Mouse (Mus musculus) T-helper 2 cell (primary cell): ENCODE measurements around the gene Pebp1.
"Not testable (repeated sequence)": the region's sequence is repeated elsewhere in the genome, so short reads cannot be mapped to it uniquely, and the experiment has no call there.

ENCODE experiments used
- in situ Hi-C: fragments of 300-600 bp; cut with MboI, MseI; formaldehyde crosslinking; loops from one replicate; pipeline ENCODE4 v1.15.1; 2025; ENCODE audit warnings: high pct_unique_total_duplicates

The Pebp1 gene

GRCm38 (mm10) chr5:117286831-117287822 is at the start of gene Pebp1:
Pebp1 (minus strand) TSS chr5:117287625.
- in situ Hi-C loops, result loop anchor here (10.0 kb wide), 1 partner anchor 162 kb away; the partner anchor contains the start of gene Taok3

- in situ Hi-C loops, result no loop called here
Observed at GRCm38 (mm10) chr5:117330457-117330856, 43.0 kb upstream of the Pebp1 start.

- in situ Hi-C loops, result no loop called here
Observed at GRCm38 (mm10) chr5:117326408-117326807, 39.0 kb upstream of the Pebp1 start.

GRCm38 (mm10) chr5:117323751-117324150 is 36.3 kb upstream of the Pebp1 start:
- in situ Hi-C loops, result no loop called here

- in situ Hi-C loops, result loop anchor here (10.0 kb wide), 1 partner anchor 176 kb away; no protein-coding TSS in a partner anchor
Observed at GRCm38 (mm10) chr5:117318741-117319629, 31.6 kb upstream of the Pebp1 start, which contains the start of gene Vsig10. Vsig10 (plus strand) TSS chr5:117319083.

- in situ Hi-C loops, result loop anchor here (10.0 kb wide), 1 partner anchor 180 kb away; no protein-coding TSS in a partner anchor
Observed at GRCm38 (mm10) chr5:117314587-117315428, 27.4 kb upstream of the Pebp1 start.

GRCm38 (mm10) chr5:117313909-117314308 is 26.5 kb upstream of the Pebp1 start:
- in situ Hi-C loops, result loop anchor here (10.0 kb wide), 1 partner anchor 181 kb away; no protein-coding TSS in a partner anchor

GRCm38 (mm10) chr5:117313420-117313819 is 26.0 kb upstream of the Pebp1 start:
- in situ Hi-C loops, result loop anchor here (10.0 kb wide), 1 partner anchor 181 kb away; no protein-coding TSS in a partner anchor

- in situ Hi-C loops, result no loop called here
Observed at GRCm38 (mm10) chr5:117307699-117308098, 20.3 kb upstream of the Pebp1 start.

- in situ Hi-C loops, result no loop called here
Observed at GRCm38 (mm10) chr5:117306826-117307225, 19.4 kb upstream of the Pebp1 start.

- in situ Hi-C loops, result no loop called here
Observed at GRCm38 (mm10) chr5:117305754-117306153, 18.3 kb upstream of the Pebp1 start.

GRCm38 (mm10) chr5:117304947-117305346 is 17.5 kb upstream of the Pebp1 start:
- in situ Hi-C loops, result no loop called here

- in situ Hi-C loops, result no loop called here
Observed at GRCm38 (mm10) chr5:117303691-117304579, 16.5 kb upstream of the Pebp1 start.

GRCm38 (mm10) chr5:117302899-117303298 is 15.5 kb upstream of the Pebp1 start:
- in situ Hi-C loops, result no loop called here

GRCm38 (mm10) chr5:117295011-117295410 is 7.6 kb upstream of the Pebp1 start:
- in situ Hi-C loops, result no loop called here

GRCm38 (mm10) chr5:117293776-117294175 is 6.4 kb upstream of the Pebp1 start:
- in situ Hi-C loops, result not testable (repeated sequence)

- in situ Hi-C loops, result no loop called here
Observed at GRCm38 (mm10) chr5:117292547-117292946, 5.1 kb upstream of the Pebp1 start.

- in situ Hi-C loops, result no loop called here
Observed at GRCm38 (mm10) chr5:117291312-117291711, 3.9 kb upstream of the Pebp1 start.

GRCm38 (mm10) chr5:117290081-117290480 is 2.7 kb upstream of the Pebp1 start:
- in situ Hi-C loops, result no loop called here

GRCm38 (mm10) chr5:117289646-117290045 is 2.2 kb upstream of the Pebp1 start:
- in situ Hi-C loops, result loop anchor here (10.0 kb wide), 1 partner anchor 165 kb away; the partner anchor contains the start of gene Taok3
